In genomic region chr9:37247429-37247828, GRCm38 (mm10) we compare ENCODE assay signal across 11 mouse cellular contexts. TPM values are rescaled to one million over a fixed set of nuclear protein-coding genes. Genes with fewer than 3 reads are reported as not detected.
DNase-seq lines count a peak whose midpoint lies in the region; ATAC-seq and TF ChIP-seq lines count a peak whose summit lies in the region.
"Had no signal": no experiment of that assay in that cellular context is flagged by ENCODE, and none has a peak within 500 bp of the region (broad histone marks: within the 10 kb centered on the region; RNA-seq: fewer than 3 reads in every experiment).

No protein-coding gene starts in this region.

- no peaks in the 10 kb centered on the region for H3K36me3 ChIP-seq in lung, embryonic 16.5 days (ENCODE audit: control insufficient read depth, insufficient read depth, low read length)

- no peak overlapping the region for H3K9ac ChIP-seq in lung, embryonic 16.5 days (ENCODE audit: low read length)
- H3K9ac ChIP-seq: forebrain, postnatal 0 days had no signal

- ATAC-seq in lung, embryonic 16.5 days (ENCODE audit: low read depth) = 0 out of 2 replicates have a peak, but pooled peaks have one; percentile 13
- ATAC-seq: intestine, embryonic 16.5 days had no signal

- H3K27me3 ChIP-seq in lung, embryonic 16.5 days (ENCODE audit: control insufficient read depth, insufficient read depth, low read depth, low read length) = no peaks in the 10 kb centered on the region

- H3K4me1 ChIP-seq in bone marrow macrophage, adult 2 months (ENCODE audit: control insufficient read depth, insufficient read depth, low read length) = peaks cover 78% of the 10 kb centered on the region
- no peaks in the 10 kb centered on the region for H3K4me1 ChIP-seq in lung, embryonic 16.5 days (replicated peaks; ENCODE audit: control insufficient read depth, insufficient read depth, low read length)

- no peaks in the 10 kb centered on the region for H3K9me3 ChIP-seq in lung, embryonic 16.5 days (ENCODE audit: control insufficient read depth, low read length)
- H3K9me3 ChIP-seq: megakaryocyte, embryonic 14.5 days had no signal

- DNase-seq in adrenal gland, adult 8-10 months = peak; percentile 24
- DNase-seq in adrenal gland, postnatal 4 days (ENCODE audit: low spot score in 2 of 2) = no peak
- peak; percentile 37 to 74 for DNase-seq in left cerebral cortex, postnatal 10 days (ENCODE audit: extremely low spot score in 1 of 2, low spot score in 2 of 2)
- no peak for DNase-seq in left cerebral cortex, postnatal 4 days
- DNase-seq in Muller cell, postnatal 12 days (ENCODE audit: inconsistent ontology term) = no peak
- DNase-seq in urinary bladder, adult 2 months (ENCODE audit: low spot score) = no peak
- DNase-seq: forebrain, postnatal 0 days had no signal

- no peak overlapping the region; the same call in 1 of the 2 replicates for H3K4me3 ChIP-seq in bone marrow macrophage, adult 2 months (ENCODE audit: insufficient read depth, low read length)
- no peak overlapping the region for H3K4me3 ChIP-seq in lung, embryonic 16.5 days (ENCODE audit: low read length)
- H3K4me3 ChIP-seq: megakaryocyte, embryonic 14.5 days had no signal

- no peak for TF ChIP-seq CTCF in bone marrow macrophage, adult 2 months (IDR thresholded peaks at IDR 0.05; ENCODE audit: low read depth, low read length)

- intact Hi-C loops in left cerebral cortex, postnatal 10 days (cut with DNase I) = no loop called here
- intact Hi-C loops in left cerebral cortex, postnatal 4 days (cut with DNase I) = no loop called here

- no peak overlapping the region for H3K4me2 ChIP-seq in lung, embryonic 16.5 days (ENCODE audit: low read depth, low read length)

- no peak for TF ChIP-seq POLR2A in bone marrow macrophage, adult 2 months (IDR thresholded peaks at IDR 0.05; ENCODE audit: borderline replicate concordance, low read depth, low read length)

- peak overlapping the region; percentile 98 for H3K27ac ChIP-seq in bone marrow macrophage, adult 2 months (ENCODE audit: insufficient read depth, low read depth, low read length)
- no peak overlapping the region for H3K27ac ChIP-seq in lung, embryonic 16.5 days (ENCODE audit: low read length)

RNA-seq across cellular contexts. Expression of gene Slc37a2, which starts 8.1 kb away (rescaled TPM):
- total RNA-seq in adrenal gland, adult 8-10 months (2022) = 10 to 100 TPM; 49.8 to 52.3 (median 50.9) TPM
- total RNA-seq in adrenal gland, postnatal 4 days (2021) = 10 to 100 TPM; 12.1 to 15.3 TPM
- 1 to 10 TPM; 1.8 to 1.9 TPM for total RNA-seq in left cerebral cortex, postnatal 10 days (2021)
- total RNA-seq in left cerebral cortex, postnatal 4 days (2021) = 1 to 10 TPM; 1.0 to 1.3 TPM
- 167 and 186 TPM in 2 replicates for polyA plus RNA-seq in bone marrow macrophage, adult 2 months (2012; ENCODE audit: insufficient read depth, insufficient read length, missing spikeins)
- polyA plus RNA-seq in lung, embryonic 16.5 days (2015; fragmentation: Nextera tagmentation; extraction: Ambion mirVana) = 2.0 and 2.4 TPM in 2 replicates
- 4.7 and 5.2 TPM in 2 replicates for polyA plus RNA-seq in urinary bladder, adult 2 months (2012; rRNA removed)

RNA-seq across cellular contexts. Expression of gene Tmem218, which starts 39.4 kb away (rescaled TPM):
- 1 to 10 TPM; 5.3 to 9.6 (median 7.4) TPM for total RNA-seq in adrenal gland, adult 8-10 months (2022)
- 1 to 10 TPM; 7.5 to 7.9 TPM for total RNA-seq in adrenal gland, postnatal 4 days (2021)
- 1 to 10 TPM; 8.7 to 9.7 TPM for total RNA-seq in left cerebral cortex, postnatal 10 days (2021)
- total RNA-seq in left cerebral cortex, postnatal 4 days (2021) = 1 to 10 TPM; 6.1 to 6.5 TPM
- polyA plus RNA-seq in bone marrow macrophage, adult 2 months (2012; ENCODE audit: insufficient read depth, insufficient read length, missing spikeins) = 4.7 and 5.9 TPM in 2 replicates
- 13.4 TPM in 2 replicates for polyA plus RNA-seq in lung, embryonic 16.5 days (2015; fragmentation: Nextera tagmentation; extraction: Ambion mirVana)
- polyA plus RNA-seq in urinary bladder, adult 2 months (2012; rRNA removed) = 4.4 and 5.3 TPM in 2 replicates

Comparison
In these comparisons a context has a peak if more than half of its experiments do, and no peak if none do; other contexts are left out.
1. DNase-seq: peak in adrenal gland, adult 8-10 months (single experiment) and left cerebral cortex, postnatal 10 days (2 of 2); none in adrenal gland, postnatal 4 days (0 of 2), left cerebral cortex, postnatal 4 days (single experiment), Muller cell, postnatal 12 days (single experiment) and urinary bladder, adult 2 months (single experiment).
2. RNA of gene Slc37a2, which starts 8.1 kb away (total RNA-seq): 49.8 to 52.3 TPM in adrenal gland, adult 8-10 months and 12.1 to 15.3 TPM in adrenal gland, postnatal 4 days; 1.8 to 1.9 TPM in left cerebral cortex, postnatal 10 days and 1.0 to 1.3 TPM in left cerebral cortex, postnatal 4 days; every median in the first group is over 4 times any median in the second.